Mouse (Mus musculus) olfactory bulb, adult 2 months (tissue): ENCODE results near the gene Cldnd1.

Source experiments
- CTCF ChIP-seq: fragments of 200-500 bp; IDR thresholded peaks from 2 replicates; pipeline ENCODE4 v1.5.1; 2012; ENCODE audit warnings: low read depth, mild to moderate bottlenecking, low read length, moderate library complexity; ENCODE audit not compliant: insufficient read depth
- POLR2A ChIP-seq: fragments of 200-500 bp; IDR thresholded peaks from 2 replicates; pipeline ENCODE4 v1.6.1; 2012; ENCODE audit warnings: mild to moderate bottlenecking, low read depth, low read length, moderate library complexity; ENCODE audit not compliant: insufficient read depth

DNA sequence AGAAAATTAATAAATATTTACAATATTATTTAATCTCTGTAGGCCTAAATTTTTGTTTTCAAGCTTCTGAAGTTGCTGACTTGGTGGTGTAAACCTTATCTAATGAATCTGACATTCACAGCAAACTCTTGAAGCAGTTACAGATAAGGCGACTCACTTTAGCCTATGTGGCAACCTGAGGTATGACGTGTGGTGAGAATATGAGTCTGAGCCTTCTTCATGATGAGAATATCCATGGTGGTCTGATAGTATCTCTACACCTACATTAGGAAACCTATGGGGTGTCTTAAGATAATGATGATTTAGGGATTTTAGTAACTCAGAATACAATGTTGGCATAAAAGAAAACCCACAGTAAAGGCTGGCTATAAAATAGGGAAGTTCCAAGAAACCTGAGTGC, 5.4 kb upstream of the Cldnd1 start:
- TF ChIP-seq CTCF (no peak), POLR2A (no peak)
